Mouse (Mus musculus) embryonic facial prominence, embryonic 12.5 days (tissue): ENCODE results near the gene Irf3. TPM values are rescaled to one million over a fixed set of nuclear protein-coding genes. Genes with fewer than 3 reads are reported as not detected.
"Not testable (repeated sequence)": the region's sequence is repeated elsewhere in the genome, so short reads cannot be mapped to it uniquely, and the experiment has no call there.

ENCODE experiments used
- ATAC-seq: fragments of 200-750 bp; cut with Nextera tagmentation; 2 replicates; pipeline ENCODE4 v1.8.0; 2017; ENCODE audit not compliant: insufficient number of reproducible peaks, insufficient read depth, low FRiP score, low TSS enrichment
- H3K27ac ChIP-seq: fragments of 300-500 bp; sonication (generic); 2 replicates; pipeline ENCODE4 v1.5.1; 2016; ENCODE audit warnings: mild to moderate bottlenecking
- H3K27me3 ChIP-seq: fragments of 300-500 bp; sonication (generic); 2 replicates; pipeline ENCODE4 v1.6.1; 2016; ENCODE audit warnings: mild to moderate bottlenecking, moderate library complexity
- H3K36me3 ChIP-seq: fragments of 300-500 bp; sonication (generic); 2 replicates; pipeline ENCODE4 v1.6.1; 2016; ENCODE audit warnings: mild to moderate bottlenecking
- H3K4me1 ChIP-seq: fragments of 300-500 bp; sonication (generic); 2 replicates; pipeline ENCODE4 v1.6.1; 2016
- H3K4me2 ChIP-seq: fragments of 300-500 bp; sonication (generic); replicated peaks from 2 replicates; pipeline ENCODE4 v1.6.1; 2016; ENCODE audit warnings: mild to moderate bottlenecking, moderate library complexity
- H3K4me3 ChIP-seq: fragments of 300-500 bp; sonication (generic); 2 replicates; pipeline ENCODE4 v1.5.1; 2016; ENCODE audit warnings: mild to moderate bottlenecking
- H3K9ac ChIP-seq: fragments of 300-500 bp; sonication (generic); 2 replicates; pipeline ENCODE4 v1.6.1; 2016; ENCODE audit warnings: mild to moderate bottlenecking, moderate library complexity
- H3K9me3 ChIP-seq: fragments of 300-500 bp; sonication (generic); 2 replicates; pipeline ENCODE4 v1.6.1; 2016; ENCODE audit warnings: mild to moderate bottlenecking, moderate library complexity
- WGBS: fragments of 180-500 bp; shearing (Covaris S2); methylation state at CpG from one replicate; pipeline ENCODE4 v1.1.7; 2016; 5-methylcytosine and 5-hydroxymethylcytosine counted together
- polyA plus RNA-seq: library from polyadenylated mRNA; unstranded; fragments of >200 nt; fragmentation: Nextera tagmentation; extraction: Ambion mirVana; gene quantifications from 2 replicates; pipeline ENCODE4 v1.2.1, GENCODE M21; 2016

Gene Irf3
- polyA plus RNA-seq, 1 experiment from 2014 or later, result 93.3 TPM

DNA sequence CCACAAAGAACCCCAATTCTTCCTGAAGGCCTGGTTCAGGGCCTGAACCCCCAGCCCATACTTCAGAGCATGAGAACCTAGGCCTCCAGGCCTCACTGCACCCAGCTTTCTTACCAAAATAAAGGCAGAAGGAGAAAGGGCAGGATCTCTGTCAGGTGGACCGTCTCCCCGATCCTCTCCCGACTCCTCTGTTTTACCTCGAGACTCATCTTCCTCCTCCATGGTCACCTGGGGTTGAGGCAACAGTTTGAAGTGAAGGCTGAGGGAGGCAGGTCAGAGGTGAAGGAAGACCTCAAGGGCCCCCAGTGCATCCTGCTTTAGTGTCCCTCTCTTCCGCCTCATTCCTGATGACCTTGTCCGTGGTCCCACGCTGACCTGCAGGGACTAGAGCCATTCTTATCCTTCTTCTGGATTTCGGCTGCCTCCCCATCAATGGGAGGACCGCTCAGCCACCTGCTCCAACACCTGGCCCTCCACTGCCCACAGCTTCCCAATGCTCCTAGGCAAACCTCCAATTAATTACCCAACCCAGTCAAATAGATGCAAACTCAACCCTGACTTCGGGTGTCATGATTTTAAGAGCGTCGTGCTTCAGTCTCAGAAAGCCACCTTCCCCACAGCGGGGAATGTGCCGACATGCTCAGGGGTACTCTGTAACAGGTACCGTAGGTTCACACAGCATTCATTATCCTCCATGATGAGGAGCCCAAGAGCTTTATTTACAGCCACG is 16.1 kb downstream of the Irf3 start:
- peaks cover 14% of the 10 kb centered on the region for H3K4me1 ChIP-seq
- H3K9me3 ChIP-seq, result no peaks in the 10 kb centered on the region
- no peak for ATAC-seq
- H3K9ac ChIP-seq, result no peak overlapping the region
- H3K27me3 ChIP-seq, result no peaks in the 10 kb centered on the region
- no peak overlapping the region for H3K4me3 ChIP-seq
- no peak overlapping the region for H3K27ac ChIP-seq
- no peak overlapping the region for H3K4me2 ChIP-seq
- 97% methylated on average over 16 of the region's 16 CpGs for WGBS
- peaks cover 50% of the 10 kb centered on the region for H3K36me3 ChIP-seq

DNA sequence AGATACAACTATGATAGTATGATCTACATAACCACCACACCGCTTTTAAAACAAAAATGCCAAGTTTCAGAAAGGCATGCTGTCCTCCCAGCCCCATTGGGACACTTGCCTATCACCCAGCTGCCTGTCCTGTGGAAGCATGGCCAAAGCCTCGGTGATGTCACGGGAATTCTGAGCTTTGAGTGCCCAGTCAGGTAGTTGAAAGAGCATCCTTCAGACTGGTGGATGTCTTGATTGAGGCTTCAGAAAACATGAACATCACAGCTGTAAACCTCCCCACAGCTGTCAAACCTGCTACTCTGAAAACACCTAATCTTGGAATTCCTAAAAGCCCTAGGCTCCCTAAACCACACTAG is 16.6 kb downstream of the Irf3 start:
- no peak for ATAC-seq
- H3K9me3 ChIP-seq, result no peaks in the 10 kb centered on the region
- H3K4me1 ChIP-seq, result peaks cover 18% of the 10 kb centered on the region
- H3K4me3 ChIP-seq, result no peak overlapping the region
- H3K36me3 ChIP-seq, result peaks cover 45% of the 10 kb centered on the region
- H3K9ac ChIP-seq, result no peak overlapping the region
- no peak overlapping the region for H3K27ac ChIP-seq
- 92% methylated on average over 3 of the region's 3 CpGs for whole genome bisulfite sequencing
- no peak overlapping the region for H3K4me2 ChIP-seq
- H3K27me3 ChIP-seq, result no peaks in the 10 kb centered on the region

DNA sequence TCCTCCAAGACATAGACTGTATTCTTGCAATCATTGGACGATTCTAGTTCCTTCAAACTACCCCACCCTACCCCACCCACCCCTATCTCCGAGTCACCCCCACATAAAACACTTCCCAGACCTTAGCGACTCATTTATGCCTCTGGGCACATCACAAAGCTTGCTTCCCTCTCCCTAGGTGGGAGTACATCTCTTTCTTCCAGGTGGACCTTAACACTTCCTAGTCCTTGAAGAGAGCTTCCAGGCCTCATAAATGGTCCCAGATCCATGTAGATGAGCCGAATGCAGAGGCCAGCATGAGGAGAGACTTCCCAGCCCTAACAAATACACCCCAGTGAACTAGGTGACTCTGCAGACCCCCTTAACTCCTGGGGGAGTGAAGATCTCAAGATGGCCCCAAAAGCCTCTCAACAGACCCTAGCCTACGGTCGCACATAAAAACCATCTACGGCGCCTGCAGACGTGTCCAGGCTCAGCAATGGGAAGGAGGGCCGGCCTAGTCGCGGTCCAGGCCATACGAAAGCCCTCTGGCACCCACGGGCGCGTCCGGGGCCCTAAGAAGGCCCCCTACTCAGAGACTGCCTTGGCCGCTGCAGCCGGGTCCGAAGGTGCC is 18.0 kb downstream of the Irf3 start:
- Histone ChIP-seq H3K36me3 (peaks cover 31% of the 10 kb centered on the region), H3K27me3 (peaks cover under 1% of the 10 kb centered on the region; the same call in 1 of the 2 replicates)

DNA sequence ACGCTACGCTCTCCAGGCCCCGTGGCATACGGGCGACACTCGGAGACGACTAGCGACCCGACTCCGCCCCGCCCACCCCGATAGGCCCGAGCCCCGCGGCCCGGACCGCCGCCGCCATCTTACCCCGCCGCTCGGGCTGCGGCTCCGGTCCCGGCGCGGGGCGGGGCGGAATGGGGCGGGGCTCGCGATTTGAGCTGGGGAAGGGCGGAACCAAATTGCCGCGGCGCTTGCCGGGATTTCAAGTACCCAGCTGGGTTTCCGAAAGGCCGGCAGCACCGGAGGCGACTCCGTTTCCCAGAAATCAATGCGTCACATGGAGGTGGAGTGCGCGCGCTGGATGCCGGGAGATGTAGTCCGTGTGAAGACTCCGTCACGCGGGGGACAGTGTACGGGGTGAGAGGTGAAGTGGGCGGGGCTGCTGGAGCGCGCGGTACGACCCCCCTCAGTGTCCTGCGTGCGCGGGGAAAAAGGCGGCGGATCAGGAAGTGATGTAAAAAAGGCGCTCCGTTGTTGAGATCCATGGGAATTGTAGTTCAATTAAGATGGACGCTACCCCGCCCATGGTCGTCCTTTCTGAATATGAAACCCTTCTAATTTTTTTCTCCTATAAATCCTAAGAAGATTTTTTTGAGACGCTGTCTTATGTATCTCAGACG is 18.6 kb downstream of the Irf3 start, which contains the start of gene Scaf1:
Gene Scaf1 (minus strand): TSS at position 407 of the 656 bp plus-strand sequence.
- no peaks in the 10 kb centered on the region for H3K9me3 ChIP-seq
- peaks cover 26% of the 10 kb centered on the region for H3K36me3 ChIP-seq
- H3K4me1 ChIP-seq, result peaks cover 22% of the 10 kb centered on the region
- peak within 1 kb of the TSS; percentile 96 for H3K9ac ChIP-seq
- WGBS, result under 1% methylated on average over 69 of the region's 69 CpGs
- peak within 1 kb of the TSS; percentile 92 for H3K4me3 ChIP-seq
- ATAC-seq, result peak; percentile 86
- peaks cover 2% of the 10 kb centered on the region; the same call in 1 of the 2 replicates for H3K27me3 ChIP-seq
- peak within 1 kb of the TSS; percentile 93 for H3K27ac ChIP-seq
- peak within 1 kb of the TSS; percentile 74 for H3K4me2 ChIP-seq

More for the DNA sequence above, 18.0 kb downstream of the Irf3 start:
- H3K27ac ChIP-seq, result peak overlapping the region; percentile 81
- H3K4me1 ChIP-seq, result peaks cover 22% of the 10 kb centered on the region
- WGBS, result 2% methylated on average over 20 of the region's 20 CpGs
- ATAC-seq, result no peak; the same call in 1 of the 2 replicates
- peak overlapping the region; percentile 92 for H3K4me3 ChIP-seq
- H3K4me2 ChIP-seq, result peak overlapping the region; percentile 74
- H3K9me3 ChIP-seq, result no peaks in the 10 kb centered on the region
- peak overlapping the region; percentile 96 for H3K9ac ChIP-seq

DNA sequence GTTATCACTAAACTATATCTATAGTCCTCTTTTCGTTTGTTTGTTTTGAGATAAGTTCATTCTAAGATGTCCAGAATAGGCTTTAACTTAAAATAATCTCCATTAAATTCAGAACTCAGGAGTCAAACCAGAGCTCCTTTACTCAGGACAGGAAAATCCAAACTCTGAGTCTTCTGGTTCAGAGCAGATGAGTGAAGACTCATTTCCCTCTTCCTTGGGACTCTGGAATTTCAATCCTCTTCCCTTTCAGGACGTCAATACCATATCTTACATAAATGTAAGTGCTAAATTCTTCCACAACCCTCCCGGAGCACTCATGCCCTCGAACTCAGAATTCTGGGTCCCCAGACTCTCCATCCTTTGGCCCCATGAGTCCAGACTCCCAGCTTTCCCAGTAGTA is 19.3 kb downstream of the Irf3 start:
- 4% methylated on average over 4 of the region's 4 CpGs for WGBS
- peak overlapping the region; percentile 20 for H3K9ac ChIP-seq

DNA sequence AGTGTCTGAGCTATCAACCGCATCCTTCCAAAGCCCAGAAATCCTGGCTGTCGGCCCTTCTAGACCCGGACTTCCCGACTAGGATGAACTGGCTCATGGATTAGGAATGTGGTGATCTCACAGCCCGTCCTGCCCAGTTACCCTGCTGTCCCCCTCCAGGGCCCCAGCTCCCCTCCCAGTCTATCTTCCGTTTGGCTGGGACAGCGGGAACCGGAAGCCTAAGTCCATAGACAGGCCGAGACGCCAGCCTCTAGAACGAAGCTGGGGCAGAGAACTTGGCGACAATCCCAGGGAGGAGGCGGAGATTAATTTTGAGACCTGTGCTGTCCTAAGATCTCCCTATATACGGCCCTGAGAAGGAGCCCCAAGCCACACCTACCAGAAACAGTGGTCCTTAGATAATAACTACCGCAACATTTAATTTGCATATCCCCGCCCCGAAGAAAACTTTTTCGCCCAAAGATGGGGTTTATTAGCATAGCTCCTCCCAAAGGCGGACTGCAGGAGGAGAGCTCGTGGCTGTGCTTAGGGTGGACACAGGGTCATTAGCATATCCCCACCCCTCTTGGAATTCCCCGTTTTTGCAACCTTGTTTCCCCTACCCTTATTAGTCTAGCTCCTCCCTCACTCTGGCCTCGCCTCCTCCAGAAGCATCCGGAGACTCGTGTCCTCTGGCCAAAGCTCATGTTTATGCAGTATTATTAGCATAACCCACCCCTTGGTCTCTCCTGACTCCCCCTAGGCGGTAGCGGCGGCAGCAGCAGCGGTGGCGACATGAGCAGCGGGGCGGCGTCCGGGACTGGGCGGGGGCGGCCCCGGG is 20.0 kb downstream of the Irf3 start, which contains the start of gene Rras:
Gene Rras (plus strand): TSS at position 720 of the 820 bp plus-strand sequence.
- peak within 1 kb of the TSS; percentile 93 for H3K27ac ChIP-seq
- WGBS, result under 1% methylated on average over 36 of the region's 36 CpGs
- no peaks in the 10 kb centered on the region for H3K9me3 ChIP-seq
- peak within 1 kb of the TSS; percentile 71 for H3K4me2 ChIP-seq
- peak within 1 kb of the TSS; percentile 92 for H3K4me3 ChIP-seq
- peaks cover 12% of the 10 kb centered on the region for H3K36me3 ChIP-seq
- peaks cover 2% of the 10 kb centered on the region; the same call in 1 of the 2 replicates for H3K27me3 ChIP-seq
- H3K9ac ChIP-seq, result peak within 1 kb of the TSS; percentile 58
- peak; percentile 92 for ATAC-seq
- H3K4me1 ChIP-seq, result peaks cover 22% of the 10 kb centered on the region

More for the DNA sequence above, 19.3 kb downstream of the Irf3 start:
- peak overlapping the region; percentile 93 for H3K27ac ChIP-seq
- H3K4me1 ChIP-seq, result peaks cover 22% of the 10 kb centered on the region
- no peaks in the 10 kb centered on the region for H3K9me3 ChIP-seq
- H3K27me3 ChIP-seq, result peaks cover 2% of the 10 kb centered on the region; the same call in 1 of the 2 replicates
- H3K36me3 ChIP-seq, result peaks cover 19% of the 10 kb centered on the region
- peak overlapping the region; percentile 92 for H3K4me3 ChIP-seq
- no peak for ATAC-seq
- H3K4me2 ChIP-seq, result peak overlapping the region; percentile 71

DNA sequence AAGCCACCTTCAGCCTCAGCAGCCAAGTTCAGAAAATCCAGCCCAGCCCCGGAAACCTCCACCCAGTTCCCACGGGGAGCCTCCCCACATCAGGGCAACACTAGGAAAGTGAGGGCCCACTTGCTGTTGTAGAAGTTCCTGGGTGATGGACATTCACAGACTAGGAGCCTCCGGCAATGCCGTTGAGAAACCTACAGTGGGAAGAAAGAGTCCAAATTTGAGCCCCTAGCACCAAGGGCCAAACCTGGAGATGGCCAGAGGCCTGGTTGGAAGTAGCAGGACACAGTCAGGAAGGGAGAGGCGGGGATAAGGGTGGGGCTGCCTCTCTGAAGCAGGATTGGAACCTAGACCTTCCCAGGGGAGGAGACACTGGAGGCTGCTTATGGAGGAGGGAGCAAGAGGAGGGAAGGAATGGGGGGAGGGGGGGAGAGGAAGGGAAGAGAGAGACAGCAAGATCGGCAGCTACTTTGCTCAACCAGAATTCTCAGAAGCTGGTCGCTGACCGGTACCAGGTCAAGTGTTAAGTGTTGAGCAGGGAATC is 21.7 kb downstream of the Irf3 start:
- peaks cover 2% of the 10 kb centered on the region; the same call in 1 of the 2 replicates for H3K27me3 ChIP-seq
- peaks cover 22% of the 10 kb centered on the region for H3K4me1 ChIP-seq
- H3K4me3 ChIP-seq, result no peak overlapping the region
- 0 out of 2 replicates have a peak overlapping the region, but pooled peaks have one; percentile 15 for H3K9ac ChIP-seq
- WGBS, result 32% methylated on average over 8 of the region's 8 CpGs
- no peaks in the 10 kb centered on the region for H3K36me3 ChIP-seq
- H3K27ac ChIP-seq, result no peak overlapping the region
- no peaks in the 10 kb centered on the region for H3K9me3 ChIP-seq
- ATAC-seq, result no peak
- peak overlapping the region; percentile 71; the same call in 1 of the 2 replicates for H3K4me2 ChIP-seq

DNA sequence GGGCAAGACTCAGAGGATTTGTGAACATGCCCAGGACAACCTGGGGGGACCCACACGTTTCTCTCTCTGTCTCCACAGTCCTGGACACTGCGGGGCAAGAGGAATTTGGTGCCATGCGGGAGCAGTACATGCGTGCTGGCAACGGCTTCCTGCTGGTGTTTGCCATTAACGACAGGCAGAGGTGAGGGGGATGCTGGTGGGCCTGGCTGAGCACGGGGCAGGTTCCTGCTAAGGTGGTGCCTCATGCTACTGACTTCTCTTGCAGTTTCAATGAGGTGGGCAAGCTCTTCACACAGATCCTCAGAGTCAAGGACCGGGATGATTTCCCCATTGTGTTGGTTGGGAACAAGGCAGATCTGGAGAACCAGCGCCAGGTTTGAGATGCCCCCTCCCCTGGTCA is 22.8 kb downstream of the Irf3 start:
- no peak for ATAC-seq
- no peak overlapping the region for H3K4me3 ChIP-seq
- H3K9ac ChIP-seq, result no peak overlapping the region
- H3K36me3 ChIP-seq, result no peaks in the 10 kb centered on the region
- peaks cover 2% of the 10 kb centered on the region; the same call in 1 of the 2 replicates for H3K27me3 ChIP-seq
- no peak overlapping the region for H3K27ac ChIP-seq
- WGBS, result 72% methylated on average over 9 of the region's 9 CpGs
- no peak overlapping the region for H3K4me2 ChIP-seq
- peaks cover 13% of the 10 kb centered on the region for H3K4me1 ChIP-seq
- H3K9me3 ChIP-seq, result no peaks in the 10 kb centered on the region

DNA sequence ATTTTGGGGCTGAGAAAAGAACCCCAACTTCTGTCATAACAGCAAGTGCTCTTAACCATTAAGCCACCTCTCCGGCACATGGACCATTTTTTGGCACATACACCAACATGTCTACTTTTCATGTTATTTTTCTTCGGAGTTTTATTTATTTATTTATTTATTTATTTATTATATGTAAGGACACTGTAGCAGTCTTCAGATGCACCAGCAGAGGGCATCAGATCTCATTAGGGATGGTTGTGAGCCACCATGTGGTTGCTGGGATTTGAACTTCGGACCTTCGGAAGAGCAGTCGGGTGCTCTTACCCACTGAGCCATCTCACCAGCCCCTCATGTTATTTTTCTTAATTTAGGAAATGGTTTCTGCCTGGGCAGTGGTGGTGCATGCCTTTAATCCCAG is 26.3 kb downstream of the Irf3 start:
- H3K27me3 ChIP-seq, H3K9ac ChIP-seq, H3K4me1 ChIP-seq, H3K4me3 ChIP-seq, H3K4me2 ChIP-seq, H3K27ac ChIP-seq, H3K9me3 ChIP-seq, ATAC-seq: not testable (repeated sequence)
- 84% methylated on average over 5 of the region's 5 CpGs for WGBS
- H3K36me3 ChIP-seq, result peaks cover 23% of the 10 kb centered on the region

DNA sequence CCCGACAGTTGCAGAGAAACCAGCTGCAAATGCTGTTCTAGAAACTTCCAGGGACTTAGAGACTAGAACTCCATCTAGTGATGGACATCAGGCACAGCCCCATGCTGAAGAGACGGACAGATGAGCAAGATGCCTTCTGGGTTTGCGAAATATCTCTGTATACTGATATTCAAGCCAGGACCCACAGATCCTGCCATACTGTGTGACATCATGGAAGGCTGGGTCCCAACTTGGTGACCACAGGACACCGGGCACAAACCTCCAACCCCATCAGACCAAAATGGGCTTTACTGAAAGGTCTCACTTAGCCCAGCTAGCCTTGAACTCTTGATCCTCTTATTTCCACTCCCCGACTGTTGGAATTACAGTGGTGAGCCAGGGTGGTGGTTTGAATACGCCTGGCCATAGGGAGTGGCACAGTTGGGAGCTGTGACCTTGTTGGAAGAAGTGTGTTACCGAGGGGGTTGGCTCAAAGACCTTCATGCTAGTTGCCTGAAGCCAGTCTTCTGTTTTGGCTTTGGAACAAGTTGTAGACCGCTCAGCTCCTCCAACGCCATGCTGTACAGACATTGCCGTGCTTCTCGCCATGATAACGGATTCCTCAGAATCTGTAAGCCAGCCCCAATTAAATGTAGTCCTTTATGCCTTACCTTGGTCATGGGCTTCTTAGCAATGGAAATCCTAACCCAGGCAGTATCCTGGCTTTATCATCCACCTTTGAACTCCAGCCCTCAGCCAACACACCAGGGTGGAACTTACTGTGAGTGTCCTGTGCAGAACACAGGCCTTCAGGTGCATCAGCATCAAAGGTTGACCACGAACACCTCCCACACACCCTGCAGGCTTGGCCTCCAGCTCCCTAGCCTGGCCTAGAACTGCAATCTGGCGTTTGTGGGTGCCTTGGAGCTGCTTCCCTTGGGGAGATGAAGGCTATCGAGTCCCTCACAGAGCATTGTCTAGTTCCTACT is 27.1 kb downstream of the Irf3 start:
- H3K27ac ChIP-seq, result 0 out of 2 replicates have a peak overlapping the region, but pooled peaks have one; percentile 61
- H3K36me3 ChIP-seq, result peaks cover 31% of the 10 kb centered on the region
- H3K4me3 ChIP-seq, result no peak overlapping the region
- no peak for ATAC-seq
- no peak overlapping the region for H3K4me2 ChIP-seq
- WGBS, result 88% methylated on average over 15 of the region's 15 CpGs
- H3K4me1 ChIP-seq, result no peaks in the 10 kb centered on the region
- no peak overlapping the region for H3K9ac ChIP-seq
- no peaks in the 10 kb centered on the region for H3K9me3 ChIP-seq
- peaks cover 2% of the 10 kb centered on the region; the same call in 1 of the 2 replicates for H3K27me3 ChIP-seq
